Mouse (Mus musculus) lung, postnatal 0 days (tissue): ENCODE measurements around the gene Rph3al.

ENCODE experiments used
- CTCF ChIP-seq: IDR thresholded peaks from 2 replicates; pipeline ENCODE4 v1.5.1; 2016; ENCODE audit warnings: antibody characterized with exemption, mild to moderate bottlenecking
- EP300 ChIP-seq: IDR thresholded peaks from 2 replicates; pipeline ENCODE4 v1.6.1; 2016; ENCODE audit warnings: antibody characterized with exemption, mild to moderate bottlenecking, control low read depth

DNA sequence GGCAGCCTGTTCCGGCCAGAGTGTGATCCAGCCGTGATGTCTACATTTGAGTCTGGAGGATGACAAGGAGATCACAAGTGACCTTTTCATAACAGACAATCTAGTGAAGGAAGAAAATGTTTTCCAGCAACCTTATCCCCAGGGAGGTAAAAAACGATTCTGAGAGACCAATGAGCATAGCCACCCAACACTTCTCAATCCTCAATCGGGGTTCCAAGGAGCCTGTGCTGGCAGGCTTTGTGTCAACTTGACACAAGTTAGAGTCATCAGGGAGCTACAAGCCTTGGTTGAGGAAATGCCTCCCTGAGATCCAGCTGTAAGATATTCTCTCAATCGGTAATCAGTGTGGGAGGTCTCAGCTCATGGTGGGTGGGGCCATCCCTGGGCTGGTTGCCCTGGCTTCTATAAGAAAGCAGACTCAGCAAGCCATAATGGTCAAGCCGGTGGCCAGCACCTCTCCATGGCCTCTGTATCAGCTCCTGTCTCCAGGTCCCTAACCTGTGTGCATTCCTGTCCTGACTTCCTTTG lies at the start of gene Rph3al:
- TF ChIP-seq CTCF (no peak), EP300 (no peak)
